Mouse (Mus musculus) liver, adult 2 months (tissue): ENCODE measurements around the gene Akr1b7.

ENCODE experiments used
- CTCF ChIP-seq: fragments of 200-500 bp; IDR thresholded peaks from 2 replicates; pipeline ENCODE4 v1.5.1; 2011; ENCODE audit warnings: low read depth, low read length, control low read depth
- POLR2A ChIP-seq: fragments of 200-500 bp; IDR thresholded peaks from 2 replicates; pipeline ENCODE4 v1.6.1; 2011; ENCODE audit warnings: low read length, control low read depth; ENCODE audit not compliant: insufficient read depth; ENCODE audit errors: extremely low read depth

DNA sequence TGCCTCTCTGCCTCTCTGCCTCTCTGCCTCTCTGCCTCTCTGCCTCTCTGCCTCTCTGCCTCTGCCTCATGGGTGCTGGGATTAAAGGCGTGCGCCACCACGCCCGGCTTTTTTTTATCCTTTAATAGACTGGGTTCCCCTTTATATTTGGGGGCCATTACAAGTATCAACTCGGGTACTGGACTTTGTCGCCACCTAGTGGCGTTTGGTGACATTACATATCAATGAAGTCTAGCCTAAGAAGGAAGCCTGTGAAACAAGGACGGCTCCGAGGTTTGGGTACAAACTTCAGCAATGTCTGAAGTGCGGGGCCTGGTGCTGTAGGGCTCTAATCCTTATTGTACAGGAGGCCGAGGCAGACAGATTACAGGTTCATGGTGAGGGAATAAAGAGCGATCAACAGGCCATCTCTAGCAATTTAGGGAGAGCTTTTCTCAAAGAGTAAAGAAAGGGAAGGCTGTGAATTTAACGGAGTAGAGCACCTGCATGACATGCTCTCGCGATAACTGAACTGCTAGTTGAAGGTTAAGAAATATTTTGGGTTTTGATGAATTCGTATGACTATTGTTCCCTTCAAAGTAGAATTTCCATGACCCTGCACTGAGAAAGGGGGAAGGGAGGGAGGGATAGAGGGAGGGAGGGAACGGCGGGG, 40.3 kb upstream of the Akr1b7 start:
- TF ChIP-seq CTCF (no peak), POLR2A (no peak)
